In genomic region chr6:84213101-84213500, GRCm38 (mm10) we compare ENCODE assay signal across 18 mouse cellular contexts.
DNase-seq lines count a peak whose midpoint lies in the region; ATAC-seq and TF ChIP-seq lines count a peak whose summit lies in the region.
"Had no signal": no experiment of that assay in that cellular context is flagged by ENCODE, and none has a peak within 500 bp of the region (broad histone marks: within the 10 kb centered on the region; RNA-seq: fewer than 3 reads in every experiment).

No protein-coding gene starts in this region.

- H3K4me1 ChIP-seq in heart, embryonic 10.5 days: peaks cover 7% of the 10 kb centered on the region
- H3K4me1 ChIP-seq in liver, adult 2 months (ENCODE audit: control insufficient read depth, insufficient read depth, low read length): peaks cover 2% of the 10 kb centered on the region
- no peaks in the 10 kb centered on the region for H3K4me1 ChIP-seq in liver, embryonic 12.5 days
- H3K4me1 ChIP-seq: forebrain, embryonic 13.5 days; hindbrain, embryonic 13.5 days; neural tube, embryonic 15.5 days had no signal

- no peak overlapping the region for H3K4me2 ChIP-seq in liver, embryonic 12.5 days
- H3K4me2 ChIP-seq: forebrain, embryonic 13.5 days; heart, embryonic 15.5 days; hindbrain, embryonic 13.5 days; neural tube, embryonic 15.5 days had no signal

- H3K27me3 ChIP-seq in heart, embryonic 10.5 days (ENCODE audit: insufficient read depth, poor library complexity, severe bottlenecking): no peaks in the 10 kb centered on the region
- no peaks in the 10 kb centered on the region for H3K27me3 ChIP-seq in liver, adult 2 months (ENCODE audit: control insufficient read depth, insufficient read depth, low read length)
- no peaks in the 10 kb centered on the region for H3K27me3 ChIP-seq in liver, embryonic 12.5 days (replicated peaks)
- H3K27me3 ChIP-seq: forebrain, embryonic 13.5 days; heart, embryonic 15.5 days; hindbrain, embryonic 13.5 days; neural tube, embryonic 15.5 days had no signal

- no peak overlapping the region for H3K27ac ChIP-seq in heart, embryonic 10.5 days
- H3K27ac ChIP-seq in liver, adult 2 months (replicated peaks; ENCODE audit: insufficient read depth, low read depth, low read length): no peak overlapping the region
- H3K27ac ChIP-seq in liver, embryonic 12.5 days: no peak overlapping the region
- H3K27ac ChIP-seq: forebrain, embryonic 13.5 days; heart, embryonic 15.5 days; hindbrain, embryonic 13.5 days; liver, embryonic 14.5 days; neural tube, embryonic 15.5 days had no signal

- peaks cover 19% of the 10 kb centered on the region for H3K36me3 ChIP-seq in heart, embryonic 10.5 days
- no peaks in the 10 kb centered on the region for H3K36me3 ChIP-seq in liver, adult 2 months (ENCODE audit: control insufficient read depth, insufficient read depth, low read length)
- no peaks in the 10 kb centered on the region for H3K36me3 ChIP-seq in liver, embryonic 12.5 days
- H3K36me3 ChIP-seq: G1E; heart, embryonic 15.5 days; hindbrain, embryonic 13.5 days; neural tube, embryonic 15.5 days had no signal

- no peaks in the 10 kb centered on the region for H3K9me3 ChIP-seq in heart, embryonic 10.5 days
- no peaks in the 10 kb centered on the region for H3K9me3 ChIP-seq in liver, embryonic 12.5 days (replicated peaks)
- H3K9me3 ChIP-seq: forebrain, embryonic 13.5 days; G1E; heart, embryonic 15.5 days; hindbrain, embryonic 13.5 days; neural tube, embryonic 15.5 days had no signal

- ATAC-seq in liver, embryonic 12.5 days: no peak
- ATAC-seq: forebrain, embryonic 13.5 days; intestine, postnatal 0 days; lung, postnatal 0 days had no signal

- no peak overlapping the region for H3K4me3 ChIP-seq in heart, embryonic 10.5 days
- H3K4me3 ChIP-seq in liver, adult 2 months (ENCODE audit: insufficient read depth, low read depth, low read length): no peak overlapping the region
- no peak overlapping the region for H3K4me3 ChIP-seq in liver, embryonic 12.5 days
- H3K4me3 ChIP-seq: forebrain, embryonic 13.5 days; heart, embryonic 15.5 days; hindbrain, embryonic 13.5 days; neural tube, embryonic 15.5 days had no signal

- WGBS in heart, embryonic 10.5 days: 62% methylated on average over 3 of the region's 3 CpGs
- 35% methylated on average over 3 of the region's 3 CpGs for WGBS in liver, adult 2 months
- 32% methylated on average over 3 of the region's 3 CpGs for WGBS in liver, embryonic 12.5 days (ENCODE audit: insufficient replicate concordance)

- no peaks in the 10 kb centered on the region for H3K79me2 ChIP-seq in liver, adult 2 months (ENCODE audit: control insufficient read depth, insufficient read depth, low read length)

- no peak for TF ChIP-seq CTCF in liver, adult 2 months (IDR thresholded peaks at IDR 0.05; ENCODE audit: low read depth, low read length)

- TF ChIP-seq POLR2A in liver, adult 2 months (IDR thresholded peaks at IDR 0.05; ENCODE audit: extremely low read depth, insufficient read depth, low read length): no peak

- intact Hi-C loops in gastrocnemius, postnatal 14 days (cut with DNase I; ENCODE audit: low total_unique reads): no loop called here

- H3K9ac ChIP-seq in liver, adult 2 months (ENCODE audit: low read depth, low read length): no peak overlapping the region
- H3K9ac ChIP-seq in liver, embryonic 12.5 days: no peak overlapping the region
- H3K9ac ChIP-seq: forebrain, embryonic 13.5 days; hindbrain, embryonic 13.5 days; liver, embryonic 14.5 days; neural tube, embryonic 15.5 days had no signal

- peak; percentile 47 to 52 for DNase-seq in heart, adult 18-20 months
- DNase-seq in heart, embryonic 10.5 days (ENCODE audit: low spot score): no peak
- peak; percentile 79 for DNase-seq in liver, adult 2 months (ENCODE audit: extremely low read depth, low read depth, low spot score)
- peak; percentile 61 for DNase-seq in gastrocnemius, postnatal 14 days
- DNase-seq in thymus, adult 18-20 months: no peak
- DNase-seq in layer of hippocampus, postnatal 25 days (ENCODE audit: extremely low spot score in 1 of 2, low spot score in 1 of 2): no peak
- DNase-seq: layer of hippocampus, adult 9-11 months; retina, postnatal 1 day; thymus, adult 2 months had no signal

Comparison
In these comparisons a context has a peak if more than half of its experiments do, and no peak if none do; other contexts are left out.
1. DNase-seq: peak in heart, adult 18-20 months (2 of 2), liver, adult 2 months (single experiment) and gastrocnemius, postnatal 14 days (single experiment); none in heart, embryonic 10.5 days (single experiment), thymus, adult 18-20 months (0 of 2) and layer of hippocampus, postnatal 25 days (0 of 2).